In genomic region chr5:29478208-29479197, GRCm38 (mm10) we compare ENCODE assay signal across 11 mouse cellular contexts. TPM values are rescaled to one million over a fixed set of nuclear protein-coding genes. Genes with fewer than 3 reads are reported as not detected.
DNase-seq lines count a peak whose midpoint lies in the region; ATAC-seq lines count a peak whose summit lies in the region.
"Had no signal": no experiment of that assay in that cellular context is flagged by ENCODE, and none has a peak within 500 bp of the region (broad histone marks: within the 10 kb centered on the region; RNA-seq: fewer than 3 reads in every experiment).

Gene Mnx1 (minus strand): TSS chr5:29478470.

- no peaks in the 10 kb centered on the region for H3K36me3 ChIP-seq in heart, embryonic 15.5 days
- no peaks in the 10 kb centered on the region for H3K36me3 ChIP-seq in hindbrain, embryonic 15.5 days

- ATAC-seq in heart, embryonic 15.5 days (replicated peaks; ENCODE audit: insufficient number of reproducible peaks, insufficient read depth, low FRiP score, low read depth), result no peak
- ATAC-seq in common myeloid progenitor, adult 5-6 weeks (replicated peaks; ENCODE audit: low read depth, poor library complexity, severe bottlenecking), result 0 out of 2 replicates have a peak, but pooled peaks have one; percentile 20
- no peak; the same call in 1 of the 2 replicates for ATAC-seq in hindbrain, embryonic 15.5 days (ENCODE audit: low FRiP score, low read depth)

- DNase-seq in heart, adult 18-20 months, result no peak
- peak; percentile 62 for DNase-seq in neural tube, embryonic 10.5 days (ENCODE audit: extremely low spot score, low spot score)
- DNase-seq in urinary bladder, postnatal 25 days (ENCODE audit: low spot score), result no peak
- no peak for DNase-seq in spleen, adult 18-20 months
- DNase-seq in T-cell, adult 2 months (ENCODE audit: low spot score), result no peak

- H3K9me3 ChIP-seq in heart, embryonic 15.5 days (replicated peaks), result no peaks in the 10 kb centered on the region
- H3K9me3 ChIP-seq in hindbrain, embryonic 15.5 days, result no peaks in the 10 kb centered on the region

- H3K4me2 ChIP-seq in heart, embryonic 15.5 days, result peak within 1 kb of the TSS; percentile 77
- H3K4me2 ChIP-seq in hindbrain, embryonic 15.5 days, result peak within 1 kb of the TSS; percentile 54

- H3K4me1 ChIP-seq in heart, embryonic 15.5 days (replicated peaks), result peaks cover 30% of the 10 kb centered on the region
- H3K4me1 ChIP-seq in hindbrain, embryonic 15.5 days (replicated peaks), result peaks cover 14% of the 10 kb centered on the region

- under 1% methylated on average over 65 of the region's 65 CpGs for WGBS in heart, embryonic 15.5 days
- WGBS in hindbrain, embryonic 15.5 days, result under 1% methylated on average over 65 of the region's 65 CpGs

- H3K27ac ChIP-seq in heart, embryonic 15.5 days, result no peak within 1 kb of the TSS
- no peak within 1 kb of the TSS for H3K27ac ChIP-seq in hindbrain, embryonic 15.5 days (replicated peaks)

- peaks cover 99% of the 10 kb centered on the region for H3K27me3 ChIP-seq in heart, embryonic 15.5 days
- peaks cover 96% of the 10 kb centered on the region for H3K27me3 ChIP-seq in hindbrain, embryonic 15.5 days

- no peak within 1 kb of the TSS for H3K9ac ChIP-seq in heart, embryonic 15.5 days
- no peak within 1 kb of the TSS for H3K9ac ChIP-seq in hindbrain, embryonic 15.5 days

- H3K4me3 ChIP-seq in heart, embryonic 15.5 days, result peak within 1 kb of the TSS; percentile 44
- peak within 1 kb of the TSS; percentile 23 for H3K4me3 ChIP-seq in hindbrain, embryonic 15.5 days

RNA-seq across cellular contexts. Expression of gene Mnx1, which starts in this region (rescaled TPM):
- not detected in 2 replicates for polyA plus RNA-seq in heart, embryonic 15.5 days (2015; fragmentation: Nextera tagmentation; extraction: Ambion mirVana)
- not detected for total RNA-seq in heart, adult 18-20 months (2021)
- total RNA-seq in common myeloid progenitor, adult 5-6 weeks (2017), result not detected in 2 replicates
- 0.19 and 0.22 TPM in 2 replicates for polyA plus RNA-seq in hindbrain, embryonic 15.5 days (2015; fragmentation: Nextera tagmentation; extraction: Ambion mirVana)
- total RNA-seq: heart, postnatal 10 days; MEL had no signal
- polyA plus RNA-seq: spleen, adult 2 months had no signal

Comparison
In these comparisons a context has a peak if more than half of its experiments do, and no peak if none do; other contexts are left out.
1. Peak in ATAC-seq in common myeloid progenitor, adult 5-6 weeks; RNA of the gene not detected or under 1 TPM.